Mouse (Mus musculus): Measurements from ENCODE around the gene Spice1.

The Spice1 gene

GRCm38 (mm10) chr16:44421735-44422134 lies 74.8 kb downstream of the Spice1 start:
- H3K27me3 ChIP-seq (ENCODE audit: insufficient read depth, low read length), result no peaks in the 10 kb centered on the region
- TF ChIP-seq NANOG (IDR thresholded peaks at IDR 0.05; ENCODE audit: borderline replicate concordance, low read length), result no peak
- no peak for TF ChIP-seq POU5F1 (IDR thresholded peaks at IDR 0.05; ENCODE audit: borderline replicate concordance, low read length)
- no peak for TF ChIP-seq CTCF (conservative IDR thresholded peaks at IDR 0.05; ENCODE audit: low read length)
- no peaks in the 10 kb centered on the region for H3K36me3 ChIP-seq (ENCODE audit: insufficient read depth, low read length)
- 0 out of 2 replicates have a peak, but pooled peaks cover 4% of the 10 kb centered on the region for H3K9me3 ChIP-seq (ENCODE audit: low read length)
- no peaks in the 10 kb centered on the region for H3K4me1 ChIP-seq (replicated peaks; ENCODE audit: low read depth, low read length)
- H3K4me3 ChIP-seq (replicated peaks; ENCODE audit: low read length), result no peak overlapping the region

DNA sequence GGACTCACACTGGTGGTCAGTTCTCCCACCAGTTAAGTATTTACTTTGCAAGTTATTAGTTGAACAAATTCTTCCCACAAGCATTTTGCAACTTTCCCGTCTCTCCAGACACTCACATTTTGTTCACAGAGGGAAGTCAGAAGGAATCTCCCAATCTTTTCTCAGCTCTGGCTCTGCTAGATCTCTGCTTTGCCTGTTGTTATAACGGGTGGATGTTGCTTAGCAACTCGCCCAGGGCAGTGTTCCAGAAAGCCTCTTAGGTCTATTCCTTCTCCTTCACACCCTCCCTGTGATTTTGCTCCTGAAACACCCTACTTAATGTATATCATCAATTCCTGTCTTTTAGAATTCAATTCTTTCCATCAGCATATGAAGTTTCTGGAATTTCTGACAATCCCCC lies 76.6 kb downstream of the Spice1 start:
- Histone ChIP-seq H3K9me3 (ENCODE audit: low read length) (0 out of 2 replicates have a peak, but pooled peaks cover 4% of the 10 kb centered on the region), H3K4me1 (replicated peaks; ENCODE audit: low read depth, low read length) (no peaks in the 10 kb centered on the region), H3K27me3 (ENCODE audit: insufficient read depth, low read length) (no peaks in the 10 kb centered on the region), H3K36me3 (ENCODE audit: insufficient read depth, low read length) (no peaks in the 10 kb centered on the region), H3K4me3 (replicated peaks; ENCODE audit: low read length) (no peak overlapping the region)
- TF ChIP-seq CTCF (conservative IDR thresholded peaks at IDR 0.05; ENCODE audit: low read length), result no peak
- no peak for TF ChIP-seq NANOG (IDR thresholded peaks at IDR 0.05; ENCODE audit: borderline replicate concordance, low read length)
- TF ChIP-seq POU5F1 (IDR thresholded peaks at IDR 0.05; ENCODE audit: borderline replicate concordance, low read length), result no peak

DNA sequence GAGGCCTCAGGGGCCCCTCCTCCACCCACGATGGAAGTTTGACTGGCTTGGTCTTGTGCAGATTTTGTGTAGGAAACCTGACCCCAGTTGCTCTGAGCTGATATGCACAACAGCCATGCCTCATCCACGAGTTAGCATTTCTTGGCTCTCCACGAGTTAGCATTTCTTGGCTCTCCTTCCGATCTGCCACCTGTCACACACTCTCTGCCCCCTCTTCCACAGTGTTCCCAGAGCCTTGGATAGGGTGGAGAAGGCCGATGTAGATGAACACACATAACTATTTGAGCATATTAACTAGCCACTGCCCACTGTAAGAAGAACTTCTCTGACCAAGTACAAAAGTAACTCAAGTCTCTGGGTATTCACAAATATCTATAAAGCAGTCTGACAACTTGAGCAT lies 81.5 kb downstream of the Spice1 start:
- Histone ChIP-seq H3K36me3 (ENCODE audit: insufficient read depth, low read length) (no peaks in the 10 kb centered on the region), H3K4me1 (replicated peaks; ENCODE audit: low read depth, low read length) (peaks cover 16% of the 10 kb centered on the region), H3K9me3 (ENCODE audit: low read length) (no peaks in the 10 kb centered on the region), H3K27me3 (ENCODE audit: insufficient read depth, low read length) (no peaks in the 10 kb centered on the region), H3K4me3 (replicated peaks; ENCODE audit: low read length) (no peak overlapping the region)
- TF ChIP-seq NANOG (IDR thresholded peaks at IDR 0.05; ENCODE audit: borderline replicate concordance, low read length) (no peak), CTCF (conservative IDR thresholded peaks at IDR 0.05; ENCODE audit: low read length) (no peak), POU5F1 (IDR thresholded peaks at IDR 0.05; ENCODE audit: borderline replicate concordance, low read length) (no peak)

GRCm38 (mm10) chr16:44430021-44430420 lies 83.1 kb downstream of the Spice1 start:
- Histone ChIP-seq H3K36me3 (ENCODE audit: insufficient read depth, low read length) (no peaks in the 10 kb centered on the region), H3K27me3 (ENCODE audit: insufficient read depth, low read length) (no peaks in the 10 kb centered on the region), H3K9me3 (ENCODE audit: low read length) (no peaks in the 10 kb centered on the region), H3K4me1 (replicated peaks; ENCODE audit: low read depth, low read length) (peaks cover 16% of the 10 kb centered on the region), H3K4me3 (replicated peaks; ENCODE audit: low read length) (no peak overlapping the region)
- TF ChIP-seq NANOG (IDR thresholded peaks at IDR 0.05; ENCODE audit: borderline replicate concordance, low read length) (no peak), CTCF (conservative IDR thresholded peaks at IDR 0.05; ENCODE audit: low read length) (no peak)

DNA sequence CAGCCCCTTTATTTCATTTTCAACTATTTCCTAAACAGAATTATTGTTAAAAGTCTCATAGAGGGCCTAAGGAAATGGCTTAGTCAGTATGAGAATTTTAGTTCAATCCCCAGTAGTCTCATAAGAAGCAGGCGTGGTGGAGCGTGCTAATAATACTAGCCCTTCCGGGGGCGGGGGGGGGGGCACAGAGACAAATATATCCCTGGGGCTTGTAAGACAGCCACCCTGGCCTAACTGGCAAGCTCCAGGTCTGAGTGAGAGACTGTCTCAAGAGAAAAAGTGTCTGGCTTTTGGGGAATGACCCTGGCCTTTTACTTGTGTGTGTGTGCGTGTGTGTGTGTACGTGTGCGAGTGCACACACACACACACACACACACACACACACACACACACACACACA lies 88.0 kb downstream of the Spice1 start:
- no peak overlapping the region for H3K4me3 ChIP-seq (replicated peaks; ENCODE audit: low read length)
- peaks cover 1% of the 10 kb centered on the region; the same call in 1 of the 2 replicates for H3K9me3 ChIP-seq (ENCODE audit: low read length)
- H3K4me1 ChIP-seq (replicated peaks; ENCODE audit: low read depth, low read length), result peaks cover 8% of the 10 kb centered on the region
- no peaks in the 10 kb centered on the region for H3K27me3 ChIP-seq (ENCODE audit: insufficient read depth, low read length)
- no peak for TF ChIP-seq NANOG (IDR thresholded peaks at IDR 0.05; ENCODE audit: borderline replicate concordance, low read length)
- TF ChIP-seq POU5F1 (IDR thresholded peaks at IDR 0.05; ENCODE audit: borderline replicate concordance, low read length), result no peak
- TF ChIP-seq CTCF (conservative IDR thresholded peaks at IDR 0.05; ENCODE audit: low read length), result no peak
- H3K36me3 ChIP-seq (ENCODE audit: insufficient read depth, low read length), result no peaks in the 10 kb centered on the region

- H3K9me3 ChIP-seq (ENCODE audit: low read length), result peaks cover 7% of the 10 kb centered on the region
- TF ChIP-seq CTCF (conservative IDR thresholded peaks at IDR 0.05; ENCODE audit: low read length) (no peak), NANOG (IDR thresholded peaks at IDR 0.05; ENCODE audit: borderline replicate concordance, low read length) (no peak), POU5F1 (IDR thresholded peaks at IDR 0.05; ENCODE audit: borderline replicate concordance, low read length) (no peak)
- H3K36me3 ChIP-seq (ENCODE audit: insufficient read depth, low read length), result no peaks in the 10 kb centered on the region
- no peaks in the 10 kb centered on the region for H3K27me3 ChIP-seq (ENCODE audit: insufficient read depth, low read length)
- H3K4me3 ChIP-seq (replicated peaks; ENCODE audit: low read length), result no peak overlapping the region
- peaks cover 3% of the 10 kb centered on the region for H3K4me1 ChIP-seq (replicated peaks; ENCODE audit: low read depth, low read length)
Observed at GRCm38 (mm10) chr16:44435481-44435880, 88.6 kb downstream of the Spice1 start.

Data from E14TG2a.4 (cell line).